Mouse (Mus musculus) megakaryocyte-erythroid progenitor cell, adult 5 weeks (primary cell): ENCODE results near the gene Lmod1. TPM values are rescaled to one million over a fixed set of nuclear protein-coding genes. Genes with fewer than 3 reads are reported as not detected.

Experiments used
- polyA plus RNA-seq: library from polyadenylated mRNA; stranded (reverse); fragments of >175 nt; gene quantifications from 2 replicates; pipeline ENCODE4 v1.2.3, GENCODE M21; 2012

The Lmod1 gene
- polyA plus RNA-seq: not detected in 2 replicates

DNA sequence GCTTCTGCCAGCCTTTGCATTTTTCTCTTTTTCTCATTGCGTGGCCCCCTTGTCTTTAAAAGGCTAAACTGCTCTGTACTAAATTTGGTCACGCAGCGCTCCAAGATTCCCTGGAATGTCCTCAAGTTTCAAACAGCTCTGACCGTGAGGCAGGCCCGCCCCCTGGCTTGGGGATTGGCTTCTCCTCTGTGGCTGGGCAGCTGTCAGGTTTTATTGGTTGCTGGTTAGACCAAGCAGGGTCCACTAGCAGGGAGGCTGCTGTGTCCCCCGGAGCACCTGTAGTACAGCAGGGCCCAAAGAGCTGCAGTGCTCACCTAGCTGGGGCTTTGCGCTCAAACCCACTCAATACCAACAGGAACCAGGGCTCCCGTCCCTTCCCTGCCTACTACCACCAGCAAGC lies at the start of gene Lmod1:
Lmod1 (plus strand) TSS at position 237 of the 400 bp plus-strand sequence.

DNA sequence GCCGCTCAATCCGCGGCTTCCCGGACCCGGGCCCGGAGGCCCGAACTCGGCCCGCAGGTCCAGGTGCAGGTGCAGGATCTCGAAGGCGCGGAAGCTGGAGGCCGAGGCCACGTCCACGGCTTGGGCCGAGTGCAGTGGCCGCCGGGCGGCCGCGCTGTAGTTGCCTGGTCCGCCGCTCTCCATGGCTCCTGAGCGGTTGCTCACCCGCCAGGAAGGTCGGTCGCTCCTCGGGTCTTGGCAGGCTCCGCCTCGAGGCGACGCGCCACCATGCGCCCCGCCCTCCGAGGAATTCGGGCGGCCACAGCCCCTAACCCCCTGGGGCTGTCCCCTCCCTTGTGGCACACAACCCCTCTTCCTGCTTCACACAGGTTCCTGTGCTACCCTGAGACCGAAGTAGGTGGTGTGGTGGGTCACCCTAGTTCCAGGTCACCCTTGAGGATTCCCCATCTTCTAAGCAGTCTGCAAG lies 40.7 kb upstream of the Lmod1 start, which contains the start of gene Rnpep:
Rnpep (minus strand) TSS at position 259 of the 466 bp plus-strand sequence.

DNA sequence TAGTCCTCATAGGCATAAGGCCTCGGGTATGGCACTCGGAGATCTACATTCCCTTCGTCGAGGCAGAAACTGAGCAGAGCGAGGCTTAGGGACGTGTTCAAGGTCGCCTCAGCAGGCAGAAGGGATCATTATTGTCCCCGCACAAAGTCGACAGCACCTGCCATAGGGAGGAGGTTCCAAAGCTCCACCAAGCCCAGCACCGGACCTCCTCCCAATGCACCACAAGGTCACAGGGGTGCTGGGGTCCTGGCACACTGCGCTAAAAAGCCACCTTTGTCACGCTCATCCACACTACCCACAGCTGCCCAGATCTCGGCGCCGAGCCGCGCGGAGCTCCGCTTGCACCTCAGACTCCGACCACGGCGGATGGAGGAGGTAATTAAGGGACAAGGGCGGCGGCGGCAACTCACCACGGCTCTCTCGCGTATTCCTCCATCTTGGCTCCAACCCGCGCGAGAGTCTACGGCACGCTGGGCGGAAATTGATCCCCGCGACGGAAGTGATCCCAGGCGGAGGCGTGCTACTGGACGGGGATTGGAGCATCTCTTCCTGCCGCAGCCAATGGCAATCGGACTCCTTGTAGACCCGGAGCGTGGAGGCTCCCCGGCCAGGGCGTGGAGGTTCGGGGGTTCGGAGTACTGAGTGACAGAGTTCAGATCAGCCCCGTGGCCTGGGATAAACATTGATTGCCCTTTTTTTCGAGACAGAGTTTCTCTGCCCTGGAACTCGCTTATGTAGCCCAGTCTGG lies 11.1 kb upstream of the Lmod1 start, which contains the start of gene Timm17a:
Timm17a (minus strand) TSS at position 495 of the 748 bp plus-strand sequence.

DNA sequence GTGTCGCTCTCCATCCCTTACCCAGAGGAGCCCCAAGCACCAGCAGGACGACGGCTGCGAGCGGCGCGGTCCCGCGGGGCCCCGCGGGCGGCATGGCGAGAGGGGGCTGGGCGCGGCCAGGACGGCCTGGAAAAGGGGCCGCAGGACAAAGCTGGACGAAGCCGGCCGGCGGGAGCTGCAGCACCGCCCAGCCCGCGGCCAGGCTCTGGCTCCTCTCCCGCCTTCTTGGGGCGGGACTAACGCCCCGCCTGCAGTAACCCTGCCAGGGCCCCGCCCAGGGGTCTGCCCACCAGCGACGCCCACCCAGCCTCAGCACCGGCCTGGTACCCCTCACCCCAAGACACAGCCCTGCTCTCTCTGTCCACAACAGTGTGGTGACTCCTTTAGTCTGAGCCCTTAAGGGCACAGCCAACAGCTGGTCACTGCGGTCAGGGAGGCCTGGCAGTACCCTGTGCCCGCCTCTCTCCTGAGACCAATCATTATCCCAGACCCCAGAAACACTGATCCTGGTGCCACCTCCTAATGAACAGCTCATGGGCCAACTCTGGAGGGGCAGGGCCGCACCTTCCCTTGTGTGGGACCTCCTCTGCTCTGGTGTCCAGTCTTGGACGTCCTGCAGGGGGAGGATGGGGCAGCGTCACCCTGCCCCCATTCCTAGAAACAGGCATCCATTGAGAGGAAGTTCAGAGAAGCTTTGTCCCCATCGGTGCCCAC lies 50.4 kb downstream of the Lmod1 start, which contains the start of gene Shisa4:
Shisa4 (minus strand) TSS at position 370 of the 714 bp plus-strand sequence.

Other genes starting within 250 kb of the Lmod1 start
- 0.03 TPM in 1 of 2 replicates, not detected in the other for gene Lgr6, start 219.5 kb upstream of the Lmod1 start, polyA plus RNA-seq
- 136 and 153 TPM in 2 replicates for gene Ptpn7, start 192.1 kb upstream of the Lmod1 start, polyA plus RNA-seq
- gene Arl8a, start 178.0 kb upstream of the Lmod1 start, polyA plus RNA-seq: 68.3 and 85.1 TPM in 2 replicates
- gene Gpr37l1, start 157.1 kb upstream of the Lmod1 start, polyA plus RNA-seq: not detected in 2 replicates
- gene Elf3, start 66.2 kb upstream of the Lmod1 start, polyA plus RNA-seq: 0.05 and 0.15 TPM in 2 replicates
- 83.0 and 119 TPM in 2 replicates for gene Rnpep, start 40.7 kb upstream of the Lmod1 start, polyA plus RNA-seq
- gene Timm17a, start 11.0 kb upstream of the Lmod1 start, polyA plus RNA-seq: 0.67 and 1.7 TPM in 2 replicates
- gene Shisa4, start 50.4 kb downstream of the Lmod1 start, polyA plus RNA-seq: 0.03 and 0.18 TPM in 2 replicates
- gene Ipo9, start 105.7 kb downstream of the Lmod1 start, polyA plus RNA-seq: 15.5 and 15.8 TPM in 2 replicates